Mouse (Mus musculus) midbrain, embryonic 15.5 days (tissue): ENCODE results near the gene Ttc29. TPM values are rescaled to one million over a fixed set of nuclear protein-coding genes. Genes with fewer than 3 reads are reported as not detected.
A peak's percentile ranks its signal among the peaks of the same experiment; 100 is the strongest.

Experiments used
- ATAC-seq: fragments of 200-750 bp; cut with Nextera tagmentation; replicated peaks from 2 replicates; pipeline ENCODE4 v1.8.0; 2017; ENCODE audit warnings: moderate TSS enrichment
- H3K27ac ChIP-seq: fragments of 300-500 bp; sonication (generic); 2 replicates; pipeline ENCODE4 v1.5.1; 2015; ENCODE audit warnings: mild to moderate bottlenecking, inconsistent platforms
- H3K27me3 ChIP-seq: fragments of 300-500 bp; sonication (generic); replicated peaks from 2 replicates; pipeline ENCODE4 v1.6.1; 2015; ENCODE audit warnings: inconsistent platforms
- H3K36me3 ChIP-seq: fragments of 300-500 bp; sonication (generic); replicated peaks from 2 replicates; pipeline ENCODE4 v1.6.1; 2015; ENCODE audit warnings: inconsistent platforms
- H3K4me1 ChIP-seq: fragments of 300-500 bp; sonication (generic); 2 replicates; pipeline ENCODE4 v1.6.1; 2015; ENCODE audit warnings: inconsistent platforms
- H3K4me2 ChIP-seq: fragments of 300-500 bp; sonication (generic); 2 replicates; pipeline ENCODE4 v1.6.1; 2015; ENCODE audit warnings: inconsistent platforms, mild to moderate bottlenecking, moderate library complexity
- H3K4me3 ChIP-seq: fragments of 300-500 bp; sonication (generic); 2 replicates; pipeline ENCODE4 v1.5.1; 2015; ENCODE audit warnings: mild to moderate bottlenecking, inconsistent platforms
- H3K9ac ChIP-seq: fragments of 300-500 bp; sonication (generic); 2 replicates; pipeline ENCODE4 v1.6.1; 2015; ENCODE audit warnings: mild to moderate bottlenecking, inconsistent platforms
- H3K9me3 ChIP-seq: fragments of 300-500 bp; sonication (generic); 2 replicates; pipeline ENCODE4 v1.6.1; 2016; ENCODE audit warnings: inconsistent platforms
- WGBS: fragments of 180-500 bp; shearing (Covaris S2); methylation state at CpG from one replicate; pipeline ENCODE4 v1.1.7; 2015; ENCODE audit warnings: mixed read lengths; 5-methylcytosine and 5-hydroxymethylcytosine counted together
- polyA plus RNA-seq: library from polyadenylated mRNA; unstranded; fragments of >200 nt; fragmentation: Nextera tagmentation; extraction: Ambion mirVana; gene quantifications from 2 replicates; pipeline ENCODE4 v1.2.1, GENCODE M21; 2015

The Ttc29 gene
- polyA plus RNA-seq, 1 experiment from 2014 or later = 0.98 TPM

- WGBS = 86% methylated on average over 4 of the region's 4 CpGs
- no peak overlapping the region for H3K9ac ChIP-seq
- H3K4me2 ChIP-seq = no peak overlapping the region
- no peak overlapping the region for H3K27ac ChIP-seq
- H3K4me1 ChIP-seq = no peaks in the 10 kb centered on the region
- H3K9me3 ChIP-seq = no peaks in the 10 kb centered on the region
- H3K36me3 ChIP-seq = no peaks in the 10 kb centered on the region
- no peaks in the 10 kb centered on the region for H3K27me3 ChIP-seq
- H3K4me3 ChIP-seq = no peak overlapping the region
- no peak for ATAC-seq
Observed at GRCm38 (mm10) chr8:78285366-78285765, 72.3 kb downstream of the Ttc29 start.

GRCm38 (mm10) chr8:78289374-78289971, 76.4 kb downstream of the Ttc29 start:
- no peaks in the 10 kb centered on the region for H3K36me3 ChIP-seq
- no peaks in the 10 kb centered on the region for H3K27me3 ChIP-seq
- no peak overlapping the region for H3K9ac ChIP-seq
- H3K9me3 ChIP-seq = no peaks in the 10 kb centered on the region
- no peaks in the 10 kb centered on the region for H3K4me1 ChIP-seq
- WGBS = 79% methylated on average over 10 of the region's 10 CpGs
- H3K27ac ChIP-seq = no peak overlapping the region
- no peak overlapping the region for H3K4me3 ChIP-seq
- ATAC-seq = no peak
- H3K4me2 ChIP-seq = no peak overlapping the region

GRCm38 (mm10) chr8:78290274-78290673, 77.2 kb downstream of the Ttc29 start:
- no peak overlapping the region for H3K4me3 ChIP-seq
- H3K4me2 ChIP-seq = no peak overlapping the region
- no peaks in the 10 kb centered on the region for H3K9me3 ChIP-seq
- H3K27ac ChIP-seq = no peak overlapping the region
- H3K4me1 ChIP-seq = no peaks in the 10 kb centered on the region
- 68% methylated on average over 7 of the region's 7 CpGs for WGBS
- H3K27me3 ChIP-seq = no peaks in the 10 kb centered on the region
- no peaks in the 10 kb centered on the region for H3K36me3 ChIP-seq
- H3K9ac ChIP-seq = no peak overlapping the region
- ATAC-seq = no peak

GRCm38 (mm10) chr8:78295494-78295893, 82.4 kb downstream of the Ttc29 start:
- 0 out of 2 replicates have a peak, but pooled peaks have one; percentile 62 for ATAC-seq
- WGBS = 48% methylated on average over 5 of the region's 5 CpGs

GRCm38 (mm10) chr8:78303579-78303978, 90.5 kb downstream of the Ttc29 start:
- WGBS = 15% methylated on average over 7 of the region's 7 CpGs
- no peak overlapping the region for H3K9ac ChIP-seq
- H3K27ac ChIP-seq = no peak overlapping the region
- no peaks in the 10 kb centered on the region for H3K9me3 ChIP-seq
- H3K27me3 ChIP-seq = no peaks in the 10 kb centered on the region
- no peak overlapping the region for H3K4me2 ChIP-seq
- no peak overlapping the region for H3K4me3 ChIP-seq
- ATAC-seq = no peak
- H3K36me3 ChIP-seq = no peaks in the 10 kb centered on the region
- peaks cover 5% of the 10 kb centered on the region; the same call in 1 of the 2 replicates for H3K4me1 ChIP-seq

More at GRCm38 (mm10) chr8:78295494-78295893, 82.4 kb downstream of the Ttc29 start:
- Histone ChIP-seq H3K36me3 (no peaks in the 10 kb centered on the region), H3K9ac (no peak overlapping the region), H3K4me2 (no peak overlapping the region), H3K27me3 (no peaks in the 10 kb centered on the region), H3K4me3 (no peak overlapping the region), H3K27ac (no peak overlapping the region), H3K4me1 (no peaks in the 10 kb centered on the region), H3K9me3 (no peaks in the 10 kb centered on the region)

- Histone ChIP-seq H3K27me3 (no peaks in the 10 kb centered on the region), H3K4me1 (peaks cover 5% of the 10 kb centered on the region; the same call in 1 of the 2 replicates), H3K4me2 (no peak overlapping the region), H3K36me3 (no peaks in the 10 kb centered on the region), H3K4me3 (no peak overlapping the region), H3K27ac (no peak overlapping the region), H3K9ac (no peak overlapping the region), H3K9me3 (no peaks in the 10 kb centered on the region)
- 46% methylated on average over 10 of the region's 10 CpGs for WGBS
- no peak for ATAC-seq
Observed at GRCm38 (mm10) chr8:78306604-78307003, 93.5 kb downstream of the Ttc29 start.

- no peak overlapping the region for H3K4me3 ChIP-seq
- H3K4me2 ChIP-seq = no peak overlapping the region
- no peaks in the 10 kb centered on the region for H3K36me3 ChIP-seq
- ATAC-seq = no peak; the same call in 1 of the 2 replicates
- no peak overlapping the region for H3K27ac ChIP-seq
- 58% methylated on average over 4 of the region's 4 CpGs for WGBS
- no peaks in the 10 kb centered on the region for H3K27me3 ChIP-seq
- H3K9me3 ChIP-seq = 0 out of 2 replicates have a peak, but pooled peaks cover 4% of the 10 kb centered on the region
- no peak overlapping the region for H3K9ac ChIP-seq
- peaks cover 5% of the 10 kb centered on the region; the same call in 1 of the 2 replicates for H3K4me1 ChIP-seq
Observed at GRCm38 (mm10) chr8:78307131-78307530, 94.0 kb downstream of the Ttc29 start.

GRCm38 (mm10) chr8:78309539-78309938, 96.4 kb downstream of the Ttc29 start:
- ATAC-seq = no peak
- Histone ChIP-seq H3K9ac (no peak overlapping the region), H3K4me3 (no peak overlapping the region), H3K36me3 (no peaks in the 10 kb centered on the region), H3K27ac (no peak overlapping the region), H3K4me2 (no peak overlapping the region), H3K4me1 (no peaks in the 10 kb centered on the region), H3K9me3 (0 out of 2 replicates have a peak, but pooled peaks cover 4% of the 10 kb centered on the region), H3K27me3 (no peaks in the 10 kb centered on the region)
- WGBS = 44% methylated on average over 6 of the region's 6 CpGs

- Histone ChIP-seq H3K27ac (no peak overlapping the region), H3K9ac (no peak overlapping the region), H3K4me1 (no peaks in the 10 kb centered on the region; the same call in 1 of the 2 replicates), H3K4me3 (no peak overlapping the region), H3K27me3 (no peaks in the 10 kb centered on the region), H3K36me3 (no peaks in the 10 kb centered on the region), H3K4me2 (no peak overlapping the region), H3K9me3 (0 out of 2 replicates have a peak, but pooled peaks cover 4% of the 10 kb centered on the region)
- no peak for ATAC-seq
- 38% methylated on average over 9 of the region's 9 CpGs for WGBS
Observed at GRCm38 (mm10) chr8:78315576-78315975, 102.5 kb downstream of the Ttc29 start.

GRCm38 (mm10) chr8:78317666-78318065, 104.6 kb downstream of the Ttc29 start:
- no peak for ATAC-seq
- Histone ChIP-seq H3K4me1 (no peaks in the 10 kb centered on the region; the same call in 1 of the 2 replicates), H3K27ac (no peak overlapping the region), H3K27me3 (no peaks in the 10 kb centered on the region), H3K36me3 (no peaks in the 10 kb centered on the region), H3K9me3 (no peaks in the 10 kb centered on the region), H3K4me3 (no peak overlapping the region), H3K9ac (no peak overlapping the region), H3K4me2 (no peak overlapping the region)
- WGBS = 87% methylated on average over 2 of the region's 2 CpGs

- Histone ChIP-seq H3K9me3 (no peaks in the 10 kb centered on the region), H3K27me3 (no peaks in the 10 kb centered on the region), H3K36me3 (no peaks in the 10 kb centered on the region), H3K4me2 (no peak overlapping the region), H3K27ac (no peak overlapping the region), H3K4me1 (no peaks in the 10 kb centered on the region), H3K9ac (no peak overlapping the region), H3K4me3 (no peak overlapping the region)
- 85% methylated on average over 3 of the region's 3 CpGs for WGBS
- ATAC-seq = no peak
Observed at GRCm38 (mm10) chr8:78323391-78323790, 110.3 kb downstream of the Ttc29 start.

- peak; percentile 78 for ATAC-seq
- Histone ChIP-seq H3K27ac (peak overlapping the region; percentile 42), H3K4me2 (no peak overlapping the region), H3K9me3 (no peaks in the 10 kb centered on the region), H3K36me3 (no peaks in the 10 kb centered on the region), H3K4me3 (no peak overlapping the region), H3K4me1 (peaks cover 3% of the 10 kb centered on the region), H3K27me3 (no peaks in the 10 kb centered on the region), H3K9ac (no peak overlapping the region)
- 43% methylated on average over 11 of the region's 11 CpGs for WGBS
Observed at GRCm38 (mm10) chr8:78340689-78341529, 127.8 kb downstream of the Ttc29 start.
